Mouse (Mus musculus): Measurements from ENCODE around the gene Edil3.

Edil3 gene

GRCm38 (mm10) chr13:88821440-88822331 is at the start of gene Edil3:
TSS of gene Edil3 (plus strand) at chr13:88821472.
- WGBS = under 1% methylated on average over 58 of the region's 60 CpGs

GRCm38 (mm10) chr13:88799186-88799585 is 22.1 kb upstream of the Edil3 start:
- WGBS = 88% methylated on average over 1 of the region's 1 CpGs

- 94% methylated on average over 1 of the region's 1 CpGs for WGBS
Measured at GRCm38 (mm10) chr13:88801006-88801405, 20.3 kb upstream of the Edil3 start.

- 75% methylated on average over 1 of the region's 1 CpGs for WGBS
Measured at GRCm38 (mm10) chr13:88805838-88806237, 15.4 kb upstream of the Edil3 start.

GRCm38 (mm10) chr13:88806269-88806668 is 15.0 kb upstream of the Edil3 start:
- WGBS = 95% methylated on average over 3 of the region's 3 CpGs

GRCm38 (mm10) chr13:88810097-88810496 is 11.2 kb upstream of the Edil3 start:
- 100% methylated on average over 1 of the region's 1 CpGs for WGBS

- WGBS = 17% methylated on average over 5 of the region's 5 CpGs
Measured at GRCm38 (mm10) chr13:88820686-88821308, 475 bp upstream of the Edil3 start.

GRCm38 (mm10) chr13:88822332-88822895 is 1.1 kb downstream of the Edil3 start:
- WGBS = 10% methylated on average over 10 of the region's 10 CpGs

GRCm38 (mm10) chr13:88822976-88823521 is 1.8 kb downstream of the Edil3 start:
- 17% methylated on average over 10 of the region's 10 CpGs for WGBS

- under 1% methylated on average over 25 of the region's 25 CpGs for WGBS
Measured at GRCm38 (mm10) chr13:88823522-88824419, 2.5 kb downstream of the Edil3 start.

- WGBS = 20% methylated on average over 4 of the region's 4 CpGs
Measured at GRCm38 (mm10) chr13:88824441-88824840, 3.2 kb downstream of the Edil3 start.

- WGBS = 49% methylated on average over 10 of the region's 10 CpGs
Measured at GRCm38 (mm10) chr13:88828362-88828761, 7.1 kb downstream of the Edil3 start.

- WGBS = 88% methylated on average over 1 of the region's 1 CpGs
Measured at GRCm38 (mm10) chr13:88833732-88834131, 12.5 kb downstream of the Edil3 start.

- WGBS = 68% methylated on average over 4 of the region's 4 CpGs
Measured at GRCm38 (mm10) chr13:88849739-88850138, 28.5 kb downstream of the Edil3 start.

- WGBS = 93% methylated on average over 2 of the region's 2 CpGs
Measured at GRCm38 (mm10) chr13:88879960-88880359, 58.7 kb downstream of the Edil3 start.

GRCm38 (mm10) chr13:88890728-88891127 is 69.5 kb downstream of the Edil3 start:
- WGBS = 77% methylated on average over 3 of the region's 3 CpGs

- WGBS = 81% methylated on average over 3 of the region's 3 CpGs
Measured at GRCm38 (mm10) chr13:88900046-88900445, 78.8 kb downstream of the Edil3 start.

GRCm38 (mm10) chr13:88907405-88907804 is 86.1 kb downstream of the Edil3 start:
- 65% methylated on average over 1 of the region's 1 CpGs for WGBS

GRCm38 (mm10) chr13:88908187-88908586 is 86.9 kb downstream of the Edil3 start:
- WGBS = 34% methylated on average over 1 of the region's 1 CpGs

GRCm38 (mm10) chr13:88916503-88916902 is 95.2 kb downstream of the Edil3 start:
- WGBS = 57% methylated on average over 2 of the region's 2 CpGs

- 74% methylated on average over 4 of the region's 4 CpGs for WGBS
Measured at GRCm38 (mm10) chr13:88929626-88930025, 108.4 kb downstream of the Edil3 start.
